Mouse (Mus musculus) neutrophil, adult 65 days (primary cell): ENCODE results near the gene Gm11096. TPM values are rescaled to one million over a fixed set of nuclear protein-coding genes. Genes with fewer than 3 reads are reported as not detected.

Experiments used
- total RNA-seq: library from RNA; stranded (reverse); gene quantifications from 2 replicates; pipeline ENCODE4 v1.2.4, GENCODE M21; 2023

The Gm11096 gene
- total RNA-seq, result not detected in 2 replicates

DNA sequence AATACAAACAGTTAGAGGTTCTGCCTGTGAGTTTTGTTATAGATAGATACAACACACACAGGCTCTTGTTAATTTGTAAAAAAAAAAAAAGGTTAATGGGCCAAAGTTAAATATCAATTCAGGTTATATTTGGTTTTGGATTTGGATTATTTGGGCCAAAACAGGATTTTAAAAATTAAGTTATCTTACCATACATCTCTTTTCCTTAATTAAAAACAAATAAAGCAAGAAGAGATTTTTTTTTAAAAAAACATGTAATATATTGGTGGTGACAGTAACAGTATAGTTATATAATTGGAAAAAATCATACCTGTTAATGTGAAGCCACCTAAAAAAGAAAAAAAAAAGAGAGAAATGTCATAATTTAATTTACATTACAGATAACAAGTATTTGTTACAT is at the start of gene Gm11096:
TSS of gene Gm11096 (plus strand) at position 301 of the 400 bp plus-strand sequence.

